Mouse (Mus musculus) testis, adult 2 months (tissue): ENCODE measurements at regions not wholly inside any gene's neighbourhood (a gene's known extent, or its start where the extent isn't known, plus 50 kb on each side); places are given as distances from the start of the nearest gene placed in this dataset.

ENCODE experiments used
- H3K27ac ChIP-seq: fragments of 200-500 bp; 2 replicates; pipeline ENCODE4 v1.5.1; 2012; ENCODE audit warnings: low read depth, low read length; ENCODE audit not compliant: control insufficient read depth, insufficient read depth
- H3K27me3 ChIP-seq: fragments of 200-500 bp; 2 replicates; pipeline ENCODE4 v1.6.1; 2012; ENCODE audit warnings: mild to moderate bottlenecking, low read length, moderate library complexity; ENCODE audit not compliant: control insufficient read depth, insufficient read depth
- H3K36me3 ChIP-seq: fragments of 200-500 bp; 2 replicates; pipeline ENCODE4 v1.6.1; 2012; ENCODE audit warnings: mild to moderate bottlenecking, low read length; ENCODE audit not compliant: control insufficient read depth, insufficient read depth
- H3K4me1 ChIP-seq: fragments of 200-500 bp; 2 replicates; pipeline ENCODE4 v1.6.1; 2012; ENCODE audit warnings: low read length; ENCODE audit not compliant: control insufficient read depth, insufficient read depth
- H3K4me3 ChIP-seq: fragments of 200-500 bp; 2 replicates; pipeline ENCODE4 v1.5.1; 2012; ENCODE audit warnings: low read depth, mild to moderate bottlenecking, low read length, moderate library complexity, mixed read lengths; ENCODE audit not compliant: control insufficient read depth
- CTCF ChIP-seq: fragments of 200-500 bp; IDR thresholded peaks from 2 replicates; pipeline ENCODE4 v1.5.1; 2012; ENCODE audit warnings: low read depth, mild to moderate bottlenecking, inconsistent platforms, low read length, moderate library complexity; ENCODE audit not compliant: control insufficient read depth, insufficient read depth, insufficient replicate concordance
- POLR2A ChIP-seq: fragments of 200-500 bp; IDR thresholded peaks from 2 replicates; pipeline ENCODE4 v1.6.1; 2012; ENCODE audit warnings: low read depth, mild to moderate bottlenecking, inconsistent platforms, low read length, moderate library complexity; ENCODE audit not compliant: control insufficient read depth

DNA sequence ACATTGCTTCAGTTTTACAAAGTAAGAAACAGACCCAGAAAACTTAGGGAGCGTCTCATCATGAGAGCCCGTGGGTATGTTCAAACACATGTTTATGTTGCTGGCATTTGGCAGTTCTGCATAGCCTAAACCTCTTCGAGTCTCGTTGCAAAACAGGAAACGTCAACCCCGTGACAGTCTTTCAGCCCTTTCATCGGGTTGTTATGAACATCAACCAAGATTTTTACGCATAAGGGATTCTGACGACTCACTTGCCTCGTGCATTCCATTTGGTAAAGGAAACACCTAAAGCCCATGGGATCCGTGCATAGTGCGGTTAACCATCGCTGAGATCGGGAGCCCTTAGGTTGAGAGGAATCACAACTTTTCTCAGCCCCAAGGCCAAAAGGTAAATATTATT is 115.7 kb downstream of the Gpam start:
- Histone ChIP-seq H3K36me3 (no peaks in the 10 kb centered on the region), H3K27ac (no peak overlapping the region), H3K4me3 (no peak overlapping the region), H3K4me1 (no peaks in the 10 kb centered on the region), H3K27me3 (no peaks in the 10 kb centered on the region)
- no peak for TF ChIP-seq CTCF
- no peak for TF ChIP-seq POLR2A

DNA sequence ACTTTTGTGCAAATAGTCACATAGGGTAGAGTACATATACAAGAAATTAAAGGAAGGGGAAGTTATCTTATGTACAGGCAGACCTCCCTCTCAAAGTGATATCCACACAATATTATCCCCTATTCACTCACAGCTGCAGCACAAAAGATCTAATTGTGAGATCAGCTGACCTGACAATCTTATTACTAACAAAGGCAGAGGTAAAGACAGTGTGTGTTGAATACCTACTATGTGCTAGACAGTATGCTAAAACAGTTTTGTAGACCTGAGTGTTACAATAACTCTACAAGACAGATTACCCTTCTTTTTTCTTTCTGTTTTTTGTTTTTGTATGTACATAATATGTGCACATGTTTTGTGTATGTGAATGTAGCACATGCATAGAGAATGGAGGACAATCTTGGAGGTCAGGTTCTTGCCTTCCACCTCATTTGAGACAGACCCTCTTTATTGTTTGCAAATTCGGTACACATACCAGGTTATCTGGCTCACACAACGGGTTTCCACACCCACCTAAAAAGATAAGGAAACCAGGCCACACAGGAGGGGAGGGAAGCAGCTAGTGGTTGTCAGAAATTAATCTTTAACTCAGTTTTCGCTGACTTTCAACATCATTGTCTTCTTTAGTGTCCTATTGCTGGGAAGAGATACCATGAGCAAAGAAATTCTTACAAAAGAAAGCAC is 118.4 kb downstream of the Gpam start:
- no peak for TF ChIP-seq POLR2A
- no peak for TF ChIP-seq CTCF
- H3K27ac ChIP-seq: no peak overlapping the region
- no peaks in the 10 kb centered on the region for H3K27me3 ChIP-seq
- H3K4me1 ChIP-seq: no peaks in the 10 kb centered on the region
- H3K36me3 ChIP-seq: no peaks in the 10 kb centered on the region
- H3K4me3 ChIP-seq: no peak overlapping the region

DNA sequence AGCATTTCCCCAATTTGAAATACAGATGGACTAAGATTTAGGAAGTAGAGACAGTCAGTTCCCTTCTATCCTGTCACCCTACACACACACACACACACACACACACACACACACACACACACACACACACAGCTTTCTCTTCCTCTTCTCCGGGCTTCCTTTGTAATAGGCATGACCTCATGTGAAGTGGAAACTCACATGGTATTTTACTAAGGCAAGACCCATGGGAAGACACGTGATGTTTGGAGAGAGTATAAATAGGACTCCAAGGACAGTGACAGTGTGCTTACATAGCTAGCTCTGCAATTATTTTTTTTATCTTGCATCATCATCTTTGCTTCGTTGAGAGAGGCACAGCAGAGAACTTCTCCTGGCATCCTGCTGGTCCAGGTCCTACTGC is 137.1 kb downstream of the Gpam start:
- H3K36me3 ChIP-seq: no peaks in the 10 kb centered on the region
- TF ChIP-seq CTCF: no peak
- no peak for TF ChIP-seq POLR2A
- H3K27me3 ChIP-seq: no peaks in the 10 kb centered on the region
- H3K27ac ChIP-seq: no peak overlapping the region
- H3K4me1 ChIP-seq: no peaks in the 10 kb centered on the region
- H3K4me3 ChIP-seq: no peak overlapping the region

DNA sequence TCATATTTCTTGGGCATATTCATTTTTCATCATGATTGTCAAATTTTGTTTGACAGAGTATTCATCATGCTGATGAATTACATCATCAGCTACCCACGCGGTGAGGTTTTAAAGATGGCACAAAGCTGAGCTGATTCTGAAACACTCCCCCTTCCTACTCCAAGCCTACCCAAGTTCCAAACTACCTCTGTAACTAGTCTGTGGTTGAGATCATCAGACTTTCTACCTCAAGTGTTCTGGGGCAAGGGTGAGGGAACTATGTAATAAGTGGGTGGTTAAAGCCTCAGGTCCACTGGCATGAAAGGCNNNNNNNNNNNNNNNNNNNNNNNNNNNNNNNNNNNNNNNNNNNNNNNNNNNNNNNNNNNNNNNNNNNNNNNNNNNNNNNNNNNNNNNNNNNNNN is 142.5 kb downstream of the Gpam start:
- H3K4me1 ChIP-seq: no peaks in the 10 kb centered on the region
- H3K27ac ChIP-seq: no peak overlapping the region
- no peak overlapping the region for H3K4me3 ChIP-seq
- no peak for TF ChIP-seq POLR2A
- no peak for TF ChIP-seq CTCF
- H3K36me3 ChIP-seq: no peaks in the 10 kb centered on the region
- H3K27me3 ChIP-seq: no peaks in the 10 kb centered on the region

DNA sequence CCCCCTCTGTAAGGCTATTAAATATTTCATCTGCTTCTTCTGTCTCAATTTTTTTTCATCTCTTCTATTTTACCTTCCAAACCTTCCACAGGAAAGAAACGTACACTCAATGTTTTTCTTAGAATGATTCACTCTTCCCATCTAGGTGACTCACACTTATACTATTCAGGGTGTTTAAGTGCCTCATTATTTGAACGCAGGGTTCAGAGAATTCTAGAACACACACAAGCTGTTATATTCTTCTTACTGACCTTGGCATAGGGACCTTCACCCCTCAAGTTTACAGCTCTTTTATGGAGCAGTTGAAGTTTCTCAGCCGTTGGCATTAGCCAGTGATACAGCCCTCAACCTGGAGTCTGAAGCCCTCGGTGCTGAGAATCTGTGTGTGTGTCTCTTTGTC is 144.2 kb downstream of the Gpam start:
- TF ChIP-seq POLR2A (no peak), CTCF (no peak)
- Histone ChIP-seq H3K36me3 (no peaks in the 10 kb centered on the region), H3K4me1 (no peaks in the 10 kb centered on the region), H3K4me3 (no peak overlapping the region), H3K27ac (no peak overlapping the region), H3K27me3 (no peaks in the 10 kb centered on the region)

DNA sequence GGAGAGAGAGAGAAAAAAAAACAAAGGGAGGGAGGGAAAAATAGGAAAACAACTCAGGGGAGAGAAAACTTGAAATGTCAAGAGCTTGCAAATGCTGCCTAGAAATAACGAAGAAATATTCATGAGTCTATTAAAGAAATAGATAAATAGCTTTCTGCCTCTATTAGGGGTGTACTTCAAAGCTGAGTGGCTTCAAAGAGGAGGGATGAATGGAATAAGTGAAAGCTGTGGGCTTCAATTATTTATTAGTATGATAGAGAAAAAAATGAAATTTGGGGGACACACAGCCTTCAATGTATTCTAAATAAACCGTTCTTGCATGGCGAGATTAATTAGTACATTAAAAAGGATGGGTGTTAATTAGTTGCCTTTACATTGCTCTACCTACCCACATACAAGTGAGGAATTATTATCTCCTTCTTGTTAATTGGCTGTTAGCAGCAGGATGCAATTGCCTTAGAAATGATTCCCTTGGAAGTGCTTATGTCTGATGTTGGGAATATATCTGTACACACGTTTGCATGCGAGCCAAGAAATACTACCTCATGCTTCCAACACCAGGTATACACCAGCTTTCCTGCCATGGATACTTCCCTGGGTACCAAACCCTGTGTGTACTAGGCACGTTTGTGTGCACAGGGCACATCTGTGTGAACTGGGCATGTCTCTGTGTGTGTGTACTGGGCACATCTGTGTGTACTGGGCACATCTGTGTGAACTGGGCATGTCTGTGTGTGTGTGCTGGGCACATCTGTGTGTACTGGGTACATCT is 155.4 kb downstream of the Gpam start:
- no peak overlapping the region for H3K4me3 ChIP-seq

DNA sequence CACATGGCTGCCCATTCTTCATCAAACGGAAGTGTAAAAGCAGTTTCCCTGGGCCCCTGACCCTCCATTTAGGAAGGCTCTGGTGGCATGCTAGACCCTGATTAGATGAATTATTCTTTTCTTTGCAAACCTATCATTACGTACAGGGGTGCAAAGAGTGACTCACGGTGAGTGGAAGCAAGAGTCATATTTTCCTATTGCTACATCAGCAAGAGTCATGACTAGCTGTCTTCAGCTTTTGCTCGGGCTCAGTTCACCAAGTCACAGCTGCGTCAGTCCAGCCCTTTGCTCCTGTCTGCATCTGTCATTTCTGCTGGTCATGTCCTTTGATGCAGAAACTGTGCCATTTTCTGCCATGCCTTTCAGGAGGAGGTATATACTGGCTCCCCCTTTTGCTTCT is 168.7 kb downstream of the Gpam start:
- Histone ChIP-seq H3K27me3 (no peaks in the 10 kb centered on the region), H3K4me3 (no peak overlapping the region), H3K36me3 (no peaks in the 10 kb centered on the region), H3K4me1 (no peaks in the 10 kb centered on the region), H3K27ac (no peak overlapping the region)
- no peak for TF ChIP-seq POLR2A
- TF ChIP-seq CTCF: no peak

More for the DNA sequence above, 155.4 kb downstream of the Gpam start:
- TF ChIP-seq POLR2A (no peak), CTCF (no peak)
- Histone ChIP-seq H3K36me3 (no peaks in the 10 kb centered on the region), H3K27ac (no peak overlapping the region), H3K4me1 (no peaks in the 10 kb centered on the region), H3K27me3 (no peaks in the 10 kb centered on the region)

DNA sequence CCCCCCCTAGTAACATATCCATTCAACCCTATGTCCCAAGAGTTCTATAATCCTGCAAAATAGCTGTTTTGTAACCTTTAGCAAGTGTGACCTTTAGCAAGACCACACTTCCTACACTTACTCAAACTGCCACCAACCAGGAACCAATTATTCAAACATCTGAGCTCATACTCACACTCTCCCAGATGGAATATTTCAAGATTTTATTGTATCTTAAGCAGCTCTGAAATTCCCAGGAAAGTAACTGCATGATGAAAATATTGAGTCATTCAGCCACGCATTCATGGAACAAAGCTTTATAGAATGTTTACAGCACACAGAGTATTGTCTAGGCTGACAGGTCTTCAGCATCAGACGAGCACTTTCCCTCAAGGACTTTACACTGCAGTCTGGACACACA is 171.9 kb downstream of the Gpam start:
- Histone ChIP-seq H3K4me3 (no peak overlapping the region), H3K36me3 (no peaks in the 10 kb centered on the region), H3K27me3 (no peaks in the 10 kb centered on the region), H3K4me1 (no peaks in the 10 kb centered on the region), H3K27ac (no peak overlapping the region)
- TF ChIP-seq CTCF: no peak
- TF ChIP-seq POLR2A: no peak
